9 mouse cellular contexts compared by ENCODE assay signal in the genomic region with DNA sequence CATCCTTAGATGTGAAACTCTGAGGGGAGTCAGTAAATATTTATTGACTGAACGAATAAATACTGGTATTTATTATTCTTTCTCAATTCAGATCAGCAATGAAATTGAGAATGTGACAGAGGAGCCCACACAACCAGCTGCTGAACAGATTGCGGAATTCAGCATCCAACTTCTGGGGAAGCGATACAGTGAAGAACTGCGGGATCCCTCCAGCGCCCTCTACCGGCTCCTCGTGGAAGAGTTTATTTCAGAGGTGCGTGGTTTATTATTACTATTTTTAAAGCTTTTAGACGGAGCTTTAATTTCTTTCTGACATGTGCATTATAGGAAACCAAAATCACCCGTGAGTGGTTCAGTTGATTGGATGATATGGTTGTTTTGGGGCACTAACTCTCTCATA. TPM values are rescaled to one million over a fixed set of nuclear protein-coding genes. Genes with fewer than 3 reads are reported as not detected.
DNase-seq lines count a peak whose midpoint lies in the region; ATAC-seq and TF ChIP-seq lines count a peak whose summit lies in the region.
"Had no signal": no experiment of that assay in that cellular context is flagged by ENCODE, and none has a peak within 500 bp of the region (broad histone marks: within the 10 kb centered on the region; RNA-seq: fewer than 3 reads in every experiment).

No protein-coding gene starts in this region.

- H3K4me2 ChIP-seq in hindbrain, embryonic 14.5 days (replicated peaks): no peak overlapping the region
- H3K4me2 ChIP-seq: limb, embryonic 15.5 days had no signal

- 59% methylated on average over 10 of the region's 10 CpGs for WGBS in hindbrain, embryonic 14.5 days

- no peak overlapping the region for H3K4me3 ChIP-seq in bone marrow macrophage, adult 2 months (ENCODE audit: insufficient read depth, low read length)
- H3K4me3 ChIP-seq in hindbrain, embryonic 14.5 days (replicated peaks; ENCODE audit: low read length): no peak overlapping the region
- H3K4me3 ChIP-seq: limb, embryonic 15.5 days had no signal

- no peak for ATAC-seq in hindbrain, embryonic 14.5 days (ENCODE audit: low FRiP score)

- H3K4me1 ChIP-seq in bone marrow macrophage, adult 2 months (ENCODE audit: control insufficient read depth, insufficient read depth, low read length): no peaks in the 10 kb centered on the region
- H3K4me1 ChIP-seq in hindbrain, embryonic 14.5 days (replicated peaks; ENCODE audit: control insufficient read depth, insufficient read depth, low read length): no peaks in the 10 kb centered on the region
- H3K4me1 ChIP-seq: limb, embryonic 15.5 days had no signal

- peaks cover 9% of the 10 kb centered on the region; the same call in 1 of the 2 replicates for H3K36me3 ChIP-seq in hindbrain, embryonic 14.5 days (replicated peaks; ENCODE audit: control insufficient read depth, insufficient read depth)
- H3K36me3 ChIP-seq: limb, embryonic 15.5 days had no signal

- intact Hi-C loops in left cerebral cortex, postnatal 25 days (cut with DNase I): no loop called here

- no peak overlapping the region for H3K27ac ChIP-seq in bone marrow macrophage, adult 2 months (ENCODE audit: insufficient read depth, low read depth, low read length)
- no peak overlapping the region for H3K27ac ChIP-seq in hindbrain, embryonic 14.5 days
- H3K27ac ChIP-seq: limb, embryonic 15.5 days had no signal

- DNase-seq in adrenal gland, adult 18-20 months (ENCODE audit: low spot score in 2 of 2): peak; percentile 9 to 23
- no peak for DNase-seq in adrenal gland, adult 8-10 months
- peak; percentile 32 to 38 for DNase-seq in kidney, postnatal 4 days
- DNase-seq in kidney, adult 11 months: no peak
- DNase-seq in left cerebral cortex, postnatal 25 days (ENCODE audit: low spot score in 2 of 2): peak; percentile 6 to 23
- DNase-seq in telencephalon, adult 2 months (ENCODE audit: low read depth, low spot score): peak; percentile 10
- DNase-seq in hindbrain, embryonic 14.5 days (ENCODE audit: low spot score): no peak

- H3K9ac ChIP-seq in hindbrain, embryonic 14.5 days: no peak overlapping the region
- H3K9ac ChIP-seq: limb, embryonic 15.5 days had no signal

- no peak for TF ChIP-seq POLR2A in bone marrow macrophage, adult 2 months (IDR thresholded peaks at IDR 0.05; ENCODE audit: borderline replicate concordance, low read depth, low read length)

- H3K27me3 ChIP-seq in hindbrain, embryonic 14.5 days (ENCODE audit: control insufficient read depth, insufficient read depth, low read length): no peaks in the 10 kb centered on the region
- H3K27me3 ChIP-seq: limb, embryonic 15.5 days had no signal

- peak; percentile 58 for TF ChIP-seq CTCF in bone marrow macrophage, adult 2 months (IDR thresholded peaks at IDR 0.05; ENCODE audit: low read depth, low read length)

- no peaks in the 10 kb centered on the region for H3K9me3 ChIP-seq in hindbrain, embryonic 14.5 days (ENCODE audit: control insufficient read depth, low read length)
- H3K9me3 ChIP-seq: limb, embryonic 15.5 days had no signal

RNA-seq across cellular contexts. Expression of a gene that starts 27.2 kb away (rescaled TPM):
- under 1 TPM; 0.16 to 0.43 TPM for total RNA-seq in adrenal gland, adult 18-20 months (2021)
- under 1 TPM; 0.17 to 0.71 (median 0.50) TPM for total RNA-seq in adrenal gland, adult 8-10 months (2022)
- 0.67 TPM in 1 of 2 replicates, not detected in the other for polyA plus RNA-seq in bone marrow macrophage, adult 2 months (2012; ENCODE audit: insufficient read depth, insufficient read length, missing spikeins)
- 1 to 10 TPM in 1 of 2 experiments, under 1 TPM in 1; 0.64 to 1.3 TPM for total RNA-seq in left cerebral cortex, postnatal 25 days (2021)
- polyA plus RNA-seq in hindbrain, embryonic 14.5 days (2014; fragmentation: Nextera tagmentation; extraction: Ambion mirVana): 0.58 and 0.60 TPM in 2 replicates

Comparison
In these comparisons a context has a peak if more than half of its experiments do, and no peak if none do; other contexts are left out.
1. DNase-seq: peak in adrenal gland, adult 18-20 months (2 of 2), kidney, postnatal 4 days (2 of 2), left cerebral cortex, postnatal 25 days (2 of 2) and telencephalon, adult 2 months (single experiment); none in adrenal gland, adult 8-10 months (single experiment), kidney, adult 11 months (single experiment) and hindbrain, embryonic 14.5 days (single experiment).